Mouse (Mus musculus): ENCODE data around the gene Trhr2. TPM values are rescaled to one million over a fixed set of nuclear protein-coding genes. Genes with fewer than 3 reads are reported as not detected.

The Trhr2 gene
- total RNA-seq, 2 experiments from 2014 or later: not detected

DNA sequence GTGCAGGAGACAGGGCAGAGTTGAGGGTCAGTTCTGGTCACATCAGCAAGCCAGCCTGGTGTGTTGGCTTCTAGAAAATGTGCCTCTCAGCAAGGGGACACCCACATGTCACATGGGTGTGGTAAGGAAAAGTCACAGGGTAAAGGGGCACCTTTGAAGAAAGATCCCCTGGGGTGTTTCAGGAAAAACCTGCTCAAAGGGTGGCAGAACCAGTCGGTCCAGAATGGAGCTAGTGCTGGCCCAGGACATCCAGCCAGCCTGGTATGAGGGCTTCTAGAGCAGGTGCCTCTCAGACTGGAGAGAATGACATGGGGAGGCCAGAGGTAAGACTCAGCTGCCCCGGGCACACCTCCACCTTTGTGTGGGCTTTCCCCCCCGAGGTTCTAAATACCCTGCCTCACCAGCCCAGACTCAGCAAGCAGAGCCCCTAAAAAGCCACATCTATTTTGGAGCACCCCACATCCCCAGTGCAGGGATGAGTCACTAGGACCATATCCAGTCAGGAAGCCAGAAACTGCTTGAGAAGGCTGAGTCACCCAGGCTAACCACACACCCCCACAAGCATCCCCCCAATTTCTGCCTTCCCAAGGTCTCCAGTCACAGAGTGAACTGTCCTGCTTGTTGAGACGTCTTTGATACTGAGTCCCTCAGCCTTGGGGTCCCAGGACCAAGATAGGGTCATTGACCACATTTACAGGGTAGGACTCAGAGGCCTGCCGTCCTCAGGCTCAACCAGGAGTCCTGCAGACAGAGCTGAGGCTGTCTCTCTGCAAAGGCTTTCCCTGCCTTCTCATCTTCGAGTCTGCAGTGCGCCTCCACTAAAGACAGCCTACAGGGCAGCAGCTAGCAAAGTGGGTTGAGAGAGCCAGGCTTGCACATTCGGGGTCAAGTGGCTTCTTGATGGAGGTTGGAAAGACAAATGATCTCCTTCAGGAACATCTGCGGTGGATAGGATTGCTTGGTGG is 4.6 kb downstream of the Trhr2 start:
- ATAC-seq (replicated peaks; ENCODE audit: low FRiP score, poor library complexity, severe bottlenecking): no peak

GRCm38 (mm10) chr8:122354157-122354556 is 6.4 kb downstream of the Trhr2 start:
- ATAC-seq (replicated peaks; ENCODE audit: low FRiP score, poor library complexity, severe bottlenecking): no peak

GRCm38 (mm10) chr8:122350309-122351089 is 10.0 kb downstream of the Trhr2 start:
- no peak for ATAC-seq (replicated peaks; ENCODE audit: low FRiP score, poor library complexity, severe bottlenecking)

DNA sequence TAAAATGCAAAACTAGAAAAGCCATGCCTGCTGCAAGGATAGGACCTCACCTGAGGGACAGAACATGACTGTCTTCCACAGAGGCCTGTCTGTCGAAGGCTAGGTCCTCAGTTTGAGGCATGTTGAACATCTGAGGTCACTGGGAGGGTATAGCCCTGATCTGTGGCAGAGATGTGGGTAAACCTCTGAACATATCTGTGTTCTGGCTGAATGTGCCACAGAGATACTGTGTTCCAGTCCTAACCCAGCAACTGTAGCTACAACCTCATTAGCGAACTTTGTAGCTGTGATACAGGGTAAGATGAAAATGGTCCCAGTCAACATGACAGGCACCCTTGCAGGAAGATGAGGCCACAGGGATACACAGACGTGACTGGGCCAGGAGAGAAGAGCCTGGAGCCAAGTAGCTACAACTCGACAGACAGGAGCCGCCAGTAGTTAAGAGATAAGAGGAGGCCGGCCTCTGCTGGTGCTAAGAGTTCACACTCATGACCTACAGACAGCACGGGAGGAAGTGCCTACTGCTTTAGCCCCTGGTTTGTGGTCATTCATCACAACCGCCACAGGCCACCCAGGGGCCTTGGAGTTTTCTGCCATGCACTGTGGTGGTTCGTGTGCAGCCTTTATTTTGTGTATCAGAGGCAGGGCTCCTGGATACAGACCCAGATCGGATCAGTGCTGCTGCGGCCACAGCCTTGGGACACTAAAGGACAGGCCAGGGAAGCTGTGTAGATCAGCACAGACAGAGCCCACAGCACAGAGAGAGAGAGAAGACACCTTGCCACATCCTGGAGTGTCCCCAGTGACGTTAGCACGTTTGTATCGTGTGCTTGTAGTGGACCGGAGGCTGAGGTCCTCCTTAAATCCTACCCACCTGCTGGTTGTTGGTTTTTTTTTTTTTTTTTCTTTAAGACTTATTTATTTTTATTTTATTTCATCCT is 10.9 kb downstream of the Trhr2 start:
- peak; percentile 89 for ATAC-seq (replicated peaks; ENCODE audit: low FRiP score, poor library complexity, severe bottlenecking)

- no peak for ATAC-seq (replicated peaks; ENCODE audit: low FRiP score, poor library complexity, severe bottlenecking)
These were observed 12.6 kb downstream of the Trhr2 start for GRCm38 (mm10) chr8:122347811-122348552.

DNA sequence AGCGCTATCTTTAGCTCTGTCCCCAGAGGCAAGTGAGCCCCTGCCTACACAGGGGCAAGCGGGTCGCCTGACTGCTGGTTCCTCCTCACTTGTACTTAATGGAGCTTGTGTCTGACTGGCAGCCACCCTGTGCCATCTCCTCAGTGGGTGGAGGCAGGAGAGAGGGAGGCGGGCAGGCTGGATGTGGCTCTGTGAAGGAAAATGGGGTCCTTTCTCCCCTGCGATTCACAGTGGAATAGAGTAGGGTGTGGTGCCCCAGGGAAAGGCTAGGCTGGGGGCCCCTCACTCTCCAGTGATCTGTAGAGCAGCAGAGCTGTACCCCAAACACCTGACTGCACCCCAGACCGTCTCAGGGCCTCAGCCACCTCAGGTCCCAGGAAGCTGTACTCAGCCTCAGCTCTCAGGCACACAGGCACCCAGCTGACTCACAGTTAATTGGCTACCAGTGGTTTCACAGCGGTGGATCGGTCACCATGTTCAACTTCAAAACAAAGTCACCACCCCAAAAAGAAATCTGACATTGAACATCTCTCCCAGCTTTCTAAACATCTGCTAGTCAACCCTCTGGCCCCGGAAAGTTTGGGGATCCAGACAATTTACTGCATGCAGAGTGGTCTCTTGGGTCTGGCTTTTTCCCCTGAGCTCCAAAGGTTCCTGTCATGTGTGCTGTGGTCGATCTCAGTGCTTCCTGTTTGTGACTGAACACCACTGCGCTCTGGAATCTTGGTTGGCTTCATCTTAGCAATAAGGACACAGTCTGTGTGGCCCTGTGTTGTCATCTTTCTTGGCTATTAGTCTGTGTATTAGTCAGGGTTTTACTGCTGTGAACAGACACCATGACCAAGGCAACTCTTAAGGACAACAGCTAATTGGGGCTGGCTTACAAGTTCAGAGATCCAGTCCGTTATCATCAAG is 15.1 kb downstream of the Trhr2 start:
- ATAC-seq (replicated peaks; ENCODE audit: low FRiP score, poor library complexity, severe bottlenecking): no peak

DNA sequence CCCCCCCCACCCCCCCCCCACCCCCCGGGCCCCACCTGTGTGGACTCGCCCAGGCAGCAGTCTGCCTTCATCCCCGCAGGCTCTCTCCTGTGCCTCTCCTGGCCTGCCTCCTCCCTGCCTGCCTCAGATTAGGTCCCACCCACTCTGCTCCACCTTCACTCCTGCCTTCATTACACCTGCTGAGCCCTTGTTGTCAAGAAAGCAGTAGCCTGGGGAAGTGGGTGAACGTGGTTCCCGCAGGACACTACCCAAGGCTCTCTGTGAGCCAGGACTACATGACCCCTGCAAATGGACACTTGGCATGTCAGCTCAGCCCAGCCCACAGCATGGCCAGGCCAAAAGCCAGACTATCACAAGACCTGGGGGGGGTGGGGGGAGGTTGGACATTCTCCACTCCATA is 16.3 kb downstream of the Trhr2 start:
- ATAC-seq (replicated peaks; ENCODE audit: low FRiP score, poor library complexity, severe bottlenecking): peak; percentile 66

DNA sequence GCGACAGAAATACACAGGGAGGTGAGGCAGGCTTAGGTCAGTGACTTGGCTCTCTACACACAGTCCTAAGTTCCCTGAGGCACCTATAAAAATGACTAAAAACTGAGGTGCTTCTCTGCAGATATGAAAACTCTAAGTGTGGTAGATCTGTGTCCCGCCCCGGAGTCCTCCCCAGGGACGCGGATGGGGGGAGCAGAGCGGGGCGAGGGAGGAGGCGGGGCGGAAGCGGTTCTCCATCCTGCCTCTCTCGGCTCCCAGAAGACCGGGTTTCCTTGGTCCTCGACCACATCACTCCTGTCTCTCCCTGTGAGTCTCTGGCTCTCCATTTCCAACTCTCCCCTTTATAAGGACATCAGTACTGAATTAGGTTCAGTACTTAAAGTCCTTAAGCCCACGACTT is 16.8 kb downstream of the Trhr2 start:
- ATAC-seq (replicated peaks; ENCODE audit: low FRiP score, poor library complexity, severe bottlenecking): 0 out of 2 replicates have a peak, but pooled peaks have one; percentile 9

GRCm38 (mm10) chr8:122343341-122343740 is 17.2 kb downstream of the Trhr2 start:
- ATAC-seq (replicated peaks; ENCODE audit: low FRiP score, poor library complexity, severe bottlenecking): no peak

DNA sequence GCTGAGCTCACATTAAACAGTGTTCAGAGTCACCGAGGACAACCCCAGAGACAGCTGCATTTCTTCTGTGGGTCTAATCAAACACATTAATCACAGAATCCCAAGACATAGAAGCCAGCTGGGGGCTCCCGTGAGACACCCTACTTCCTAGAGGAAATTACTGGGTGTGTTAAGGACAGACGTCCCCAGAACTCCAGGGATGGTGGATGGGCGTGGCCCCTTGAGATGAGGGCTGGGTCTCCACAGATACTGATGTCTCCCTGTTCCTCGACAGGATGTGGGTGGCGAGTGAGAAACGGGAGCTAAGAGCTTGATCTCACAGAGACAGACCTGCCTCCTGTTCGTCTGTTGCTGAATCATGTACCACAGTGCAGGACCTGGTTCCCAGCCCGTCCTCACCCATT is 17.7 kb downstream of the Trhr2 start:
- ATAC-seq (replicated peaks; ENCODE audit: low FRiP score, poor library complexity, severe bottlenecking): peak; percentile 28

GRCm38 (mm10) chr8:122342362-122342761 is 18.2 kb downstream of the Trhr2 start:
- ATAC-seq (replicated peaks; ENCODE audit: low FRiP score, poor library complexity, severe bottlenecking): no peak

DNA sequence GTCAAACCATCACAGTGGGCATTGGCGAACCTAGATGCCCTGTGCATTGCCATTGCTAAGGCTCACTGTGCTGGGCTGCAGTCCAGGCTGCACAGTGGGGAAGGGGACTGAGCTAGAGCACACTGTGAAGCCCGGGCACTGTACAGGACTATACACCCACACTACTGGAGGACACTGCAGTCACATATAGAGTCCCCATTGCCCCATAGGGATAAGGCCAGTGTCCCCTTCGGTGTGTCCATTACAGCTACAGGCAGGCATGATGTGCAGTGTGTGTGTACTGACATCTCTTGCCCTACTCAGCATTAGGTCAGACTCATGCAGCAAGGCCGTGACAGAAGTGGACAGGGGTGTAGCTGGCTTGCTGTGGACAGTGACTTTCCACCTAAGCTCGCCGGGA is 18.8 kb downstream of the Trhr2 start:
- 0 out of 2 replicates have a peak, but pooled peaks have one; percentile 3 for ATAC-seq (replicated peaks; ENCODE audit: low FRiP score, poor library complexity, severe bottlenecking)

GRCm38 (mm10) chr8:122340761-122341160 is 19.8 kb downstream of the Trhr2 start:
- no peak for ATAC-seq (replicated peaks; ENCODE audit: low FRiP score, poor library complexity, severe bottlenecking)

DNA sequence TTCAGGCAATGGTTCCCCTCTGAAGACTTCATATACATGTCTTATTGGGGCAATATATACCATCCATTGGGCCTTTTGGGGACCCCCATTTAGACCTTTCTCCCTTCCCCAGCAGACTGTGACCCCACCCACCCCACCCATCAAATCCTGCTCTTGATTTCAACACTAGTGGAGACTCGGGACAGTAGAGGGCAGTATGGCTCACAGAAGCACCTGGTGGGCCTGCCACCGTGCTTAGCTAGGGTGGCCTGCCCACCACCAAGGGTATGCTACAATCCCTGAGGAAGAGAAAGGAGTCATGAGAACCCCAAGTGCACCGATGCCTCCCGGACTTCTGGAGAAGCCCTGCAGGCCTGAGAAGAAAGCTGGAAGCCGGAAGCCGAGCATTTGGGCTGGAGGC is 21.7 kb downstream of the Trhr2 start:
- ATAC-seq (replicated peaks; ENCODE audit: low FRiP score, poor library complexity, severe bottlenecking): no peak

DNA sequence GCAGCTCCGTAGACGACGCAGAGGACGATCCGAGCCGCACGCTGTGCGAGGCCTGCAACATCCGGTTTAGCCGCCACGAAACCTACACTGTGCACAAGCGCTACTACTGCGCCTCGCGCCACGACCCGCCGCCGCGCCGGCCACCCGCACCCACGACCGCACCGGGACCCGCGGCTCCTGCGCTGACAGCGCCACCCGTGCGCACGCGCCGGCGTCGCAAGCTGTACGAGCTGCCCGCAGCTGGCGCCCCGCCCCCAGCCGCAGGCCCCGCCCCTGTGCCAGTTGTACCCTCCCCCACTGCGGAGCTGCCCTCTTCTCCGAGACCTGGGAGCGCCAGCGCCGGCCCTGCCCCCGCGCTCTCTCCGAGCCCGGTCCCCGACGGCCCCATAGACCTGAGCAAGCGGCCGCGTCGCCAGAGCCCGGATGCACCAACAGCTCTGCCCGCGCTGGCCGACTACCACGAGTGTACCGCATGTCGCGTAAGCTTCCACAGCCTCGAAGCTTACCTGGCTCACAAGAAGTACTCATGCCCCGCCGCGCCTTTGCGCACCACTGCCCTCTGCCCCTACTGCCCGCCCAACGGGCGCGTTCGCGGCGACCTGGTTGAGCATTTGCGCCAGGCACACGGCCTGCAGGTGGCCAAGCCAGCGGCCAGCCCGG is 24.2 kb downstream of the Trhr2 start:
- no peak for ATAC-seq (replicated peaks; ENCODE audit: low FRiP score, poor library complexity, severe bottlenecking)

DNA sequence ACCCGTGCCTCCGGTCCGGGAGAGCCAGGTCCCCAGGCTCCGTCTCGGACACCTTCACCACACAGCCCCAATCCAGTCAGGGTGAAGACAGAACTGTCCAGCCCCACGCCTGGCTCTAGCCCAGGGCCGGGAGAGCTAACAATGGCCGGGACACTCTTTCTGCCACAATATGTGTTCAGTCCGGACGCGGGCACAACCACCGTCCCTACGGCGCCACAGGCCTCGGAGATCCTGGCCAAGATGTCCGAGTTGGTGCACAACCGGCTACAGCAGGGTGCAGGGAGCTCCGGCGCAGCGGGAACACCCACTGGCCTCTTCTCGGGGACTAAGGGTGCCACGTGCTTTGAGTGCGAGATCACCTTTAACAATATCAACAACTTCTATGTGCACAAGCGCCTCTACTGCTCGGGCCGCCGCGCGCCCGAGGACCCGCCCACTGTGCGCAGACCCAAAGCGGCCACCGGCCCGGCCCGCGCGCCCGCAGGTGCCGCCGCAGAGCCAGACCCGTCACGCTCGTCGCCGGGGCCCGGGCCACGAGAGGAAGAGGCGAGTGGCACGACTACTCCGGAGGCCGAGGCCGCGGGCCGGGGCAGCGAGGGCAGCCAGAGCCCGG is 24.8 kb downstream of the Trhr2 start:
- ATAC-seq (replicated peaks; ENCODE audit: low FRiP score, poor library complexity, severe bottlenecking): no peak

Data from erythroblast, adult 5-6 weeks (primary cell).